Mouse (Mus musculus) lung, embryonic 16.5 days (tissue): ENCODE data around the gene Olfr1282. TPM values are rescaled to one million over a fixed set of nuclear protein-coding genes. Genes with fewer than 3 reads are reported as not detected.

Experiments used
- polyA plus RNA-seq: library from polyadenylated mRNA; unstranded; fragments of >200 nt; fragmentation: Nextera tagmentation; extraction: Ambion mirVana; gene quantifications from 2 replicates; pipeline ENCODE4 v1.2.1, GENCODE M21; 2015

The Olfr1282 gene
- polyA plus RNA-seq, 1 experiment from 2014 or later: not detected

Other genes with a start within 250 kb of the Olfr1282 start
- gene Gm13941, start 230.1 kb downstream of the Olfr1282 start, polyA plus RNA-seq: not detected in 2 replicates
- gene Gm15130, start 183.1 kb downstream of the Olfr1282 start, polyA plus RNA-seq: not detected in 2 replicates
- gene 4930430A15Rik, start 106.5 kb downstream of the Olfr1282 start, polyA plus RNA-seq: not detected in 2 replicates
- not detected in 2 replicates for gene Olfr1275, start 100.8 kb downstream of the Olfr1282 start, polyA plus RNA-seq
- not detected in 2 replicates for gene Olfr1276, start 81.6 kb downstream of the Olfr1282 start, polyA plus RNA-seq
- gene Olfr1277, start 62.0 kb downstream of the Olfr1282 start, polyA plus RNA-seq: not detected in 2 replicates
- not detected in 2 replicates for gene Olfr1278, start 45.9 kb downstream of the Olfr1282 start, polyA plus RNA-seq
- gene Olfr1279, start 35.4 kb downstream of the Olfr1282 start, polyA plus RNA-seq: not detected in 2 replicates
- gene Olfr1280, start 22.1 kb downstream of the Olfr1282 start, polyA plus RNA-seq: not detected in 2 replicates
- gene Olfr1281, start 9.6 kb downstream of the Olfr1282 start, polyA plus RNA-seq: not detected in 2 replicates
- gene Olfr1283, start 30.7 kb upstream of the Olfr1282 start, polyA plus RNA-seq: not detected in 2 replicates
- gene Olfr1284, start 39.4 kb upstream of the Olfr1282 start, polyA plus RNA-seq: not detected in 2 replicates
- gene Olfr1286, start 87.0 kb upstream of the Olfr1282 start, polyA plus RNA-seq: not detected in 2 replicates
- gene Olfr1287, start 113.1 kb upstream of the Olfr1282 start, polyA plus RNA-seq: not detected in 2 replicates
- not detected in 2 replicates for gene Olfr1288, start 138.0 kb upstream of the Olfr1282 start, polyA plus RNA-seq
- gene Olfr1289, start 144.7 kb upstream of the Olfr1282 start, polyA plus RNA-seq: not detected in 2 replicates
- not detected in 2 replicates for gene Olfr1290, start 157.8 kb upstream of the Olfr1282 start, polyA plus RNA-seq
- gene Olfr1291-ps1, start 161.1 kb upstream of the Olfr1282 start, polyA plus RNA-seq: not detected in 2 replicates
- gene Olfr1293-ps, start 189.1 kb upstream of the Olfr1282 start, polyA plus RNA-seq: not detected in 2 replicates
- gene Olfr1294, start 204.2 kb upstream of the Olfr1282 start, polyA plus RNA-seq: not detected in 2 replicates
- not detected in 2 replicates for gene Olfr1295, start 233.6 kb upstream of the Olfr1282 start, polyA plus RNA-seq